Mouse (Mus musculus) CH12.LX (cell line): ENCODE measurements at regions not wholly inside any gene's neighbourhood (a gene's known extent, or its start where the extent isn't known, plus 50 kb on each side); places are given as distances from the start of the nearest gene placed in this dataset.

Experiments
- DNase-seq: peaks from one replicate; pipeline ENCODE4 v3.0.0-alpha.2; 2013; ENCODE audit errors: extremely low read depth
- H3K27ac ChIP-seq: 2 replicates; pipeline ENCODE4 v1.5.1; 2012; ENCODE audit warnings: low read depth, mild to moderate bottlenecking, control low read depth, moderate library complexity; ENCODE audit not compliant: insufficient read depth
- H3K27me3 ChIP-seq: replicated peaks from 2 replicates; pipeline ENCODE3; 2012; ENCODE audit warnings: inconsistent platforms
- H3K36me3 ChIP-seq, 2 experiments: replicated peaks in 1 of 2; 2 replicates each; pipeline versions ENCODE3 to v1.6.1; 2012; ENCODE audit warnings: inconsistent platforms in 1 of 2, low read length in 1 of 2, mild to moderate bottlenecking in 1 of 2, mixed read lengths in 1 of 2, moderate library complexity in 1 of 2; ENCODE audit not compliant: control insufficient read depth in 1 of 2, insufficient read depth in 1 of 2
- H3K4me1 ChIP-seq, 2 experiments: 2 replicates each; pipeline ENCODE4 v1.6.1; 2012; ENCODE audit warnings: inconsistent platforms in 1 of 2, moderate library complexity in 1 of 2; ENCODE audit not compliant: insufficient read depth in 2 of 2, control insufficient read depth in 1 of 2
- H3K4me2 ChIP-seq: 2 replicates; pipeline ENCODE4 v1.6.1; 2012; ENCODE audit warnings: low read depth, mild to moderate bottlenecking, control low read depth; ENCODE audit not compliant: poor library complexity, insufficient read depth, severe bottlenecking
- H3K4me3 ChIP-seq, 3 experiments: fragments of 150-350 bp in 1 of 3; sonication (generic) in 1 of 3; replicated peaks in 1 of 3; 2 replicates each; pipeline versions ENCODE3 to v1.5.1; 2011 to 2012; ENCODE audit warnings: low read depth in 2 of 3, low read length in 2 of 3, mild to moderate bottlenecking in 2 of 3, moderate library complexity in 2 of 3, control low read depth in 1 of 3, improper control_type of control experiment in 1 of 3, inconsistent platforms in 1 of 3, mixed read lengths in 1 of 3; ENCODE audit not compliant: poor library complexity in 1 of 3
- H3K79me2 ChIP-seq: replicated peaks from 2 replicates; pipeline ENCODE4 v1.6.1; 2012; ENCODE audit warnings: mild to moderate bottlenecking, moderate library complexity; ENCODE audit not compliant: control insufficient read depth, poor library complexity, insufficient read depth, severe bottlenecking; ENCODE audit errors: extremely low read depth
- H3K9ac ChIP-seq: 2 replicates; pipeline ENCODE4 v1.6.1; 2012; ENCODE audit warnings: low read depth, mild to moderate bottlenecking, control low read depth, moderate library complexity; ENCODE audit not compliant: insufficient read depth
- H3K9me3 ChIP-seq: replicated peaks from 2 replicates; pipeline ENCODE3; 2012; ENCODE audit warnings: low read length, inconsistent platforms, mixed read lengths
- BHLHE40 ChIP-seq: IDR thresholded peaks from 2 replicates; pipeline ENCODE4 v1.6.1; 2011; ENCODE audit warnings: mild to moderate bottlenecking, low read depth, low read length, improper control_type of control experiment
- CHD1 ChIP-seq: IDR thresholded peaks from 2 replicates; pipeline ENCODE4 v1.6.1; 2012; ENCODE audit warnings: low read depth, low read length, improper control_type of control experiment, inconsistent platforms
- CHD2 ChIP-seq: IDR thresholded peaks from 2 replicates; pipeline ENCODE4 v1.6.1; 2011; ENCODE audit warnings: low read length, improper control_type of control experiment
- CTCF ChIP-seq, 2 experiments: IDR thresholded peaks in 1 of 2; conservative IDR thresholded peaks in 1 of 2; 2 replicates each; pipeline ENCODE4 v1.5.1; 2011 to 2012; ENCODE audit warnings: low read depth in 2 of 2, low read length in 2 of 2, improper control_type of control experiment in 1 of 2, inconsistent platforms in 1 of 2, mild to moderate bottlenecking in 1 of 2, moderate library complexity in 1 of 2
- E2F4 ChIP-seq: IDR thresholded peaks from 2 replicates; pipeline ENCODE4 v1.6.1; 2011; ENCODE audit warnings: low read depth, low read length, improper control_type of control experiment; ENCODE audit not compliant: insufficient replicate concordance
- ELF1 ChIP-seq: IDR thresholded peaks from 2 replicates; pipeline ENCODE4 v1.6.1; 2014; ENCODE audit warnings: low read depth, mild to moderate bottlenecking, inconsistent platforms, low read length, improper control_type of control experiment
- EP300 ChIP-seq: IDR thresholded peaks from 2 replicates; pipeline ENCODE4 v1.6.1; 2011; ENCODE audit warnings: low read length, improper control_type of control experiment
- ETS1 ChIP-seq: conservative IDR thresholded peaks from 2 replicates; pipeline ENCODE4 v1.6.1; 2012; ENCODE audit warnings: low read depth, mild to moderate bottlenecking, inconsistent platforms, low read length, improper control_type of control experiment, moderate library complexity
- GABPA ChIP-seq: IDR thresholded peaks from 2 replicates; pipeline ENCODE4 v1.6.1; 2012; ENCODE audit warnings: low read depth, low read length, improper control_type of control experiment, inconsistent platforms; ENCODE audit not compliant: insufficient replicate concordance
- HCFC1 ChIP-seq: IDR thresholded peaks from 2 replicates; pipeline ENCODE4 v1.6.1; 2012; ENCODE audit warnings: low read depth, mild to moderate bottlenecking, inconsistent platforms, low read length, improper control_type of control experiment
- JUN ChIP-seq: IDR thresholded peaks from 2 replicates; pipeline ENCODE4 v1.6.1; 2011; ENCODE audit warnings: low read depth, mild to moderate bottlenecking, low read length, improper control_type of control experiment, moderate library complexity; ENCODE audit not compliant: insufficient read depth
- JUND ChIP-seq: conservative IDR thresholded peaks from 2 replicates; pipeline ENCODE4 v1.6.1; 2011; ENCODE audit warnings: low read depth, low read length, improper control_type of control experiment
- KAT2A ChIP-seq: IDR thresholded peaks from 2 replicates; pipeline ENCODE4 v1.6.1; 2012; ENCODE audit warnings: low read length, improper control_type of control experiment, inconsistent platforms; ENCODE audit not compliant: insufficient replicate concordance
- MAFK ChIP-seq: IDR thresholded peaks from 2 replicates; pipeline ENCODE4 v1.6.1; 2011; ENCODE audit warnings: low read length, improper control_type of control experiment; ENCODE audit not compliant: insufficient replicate concordance
- MAX ChIP-seq: IDR thresholded peaks from 2 replicates; pipeline ENCODE4 v1.6.1; 2011; ENCODE audit warnings: low read length, improper control_type of control experiment
- MAZ ChIP-seq: IDR thresholded peaks from 2 replicates; pipeline ENCODE4 v1.6.1; 2012; ENCODE audit warnings: low read depth, mild to moderate bottlenecking, inconsistent platforms, low read length, improper control_type of control experiment, moderate library complexity
- MEF2A ChIP-seq: IDR thresholded peaks from 2 replicates; pipeline ENCODE4 v1.6.1; 2014; ENCODE audit warnings: low read depth, mild to moderate bottlenecking, inconsistent platforms, low read length, improper control_type of control experiment, borderline replicate concordance
- MXI1 ChIP-seq: IDR thresholded peaks from 2 replicates; pipeline ENCODE4 v1.6.1; 2011; ENCODE audit warnings: mild to moderate bottlenecking, low read depth, low read length, improper control_type of control experiment
- MYC ChIP-seq: IDR thresholded peaks from 2 replicates; pipeline ENCODE4 v1.6.1; 2011; ENCODE audit warnings: low read depth, mild to moderate bottlenecking, improper control_type of control experiment, low read length
- NRF1 ChIP-seq: IDR thresholded peaks from 2 replicates; pipeline ENCODE4 v1.6.1; 2014; ENCODE audit warnings: low read depth, mild to moderate bottlenecking, inconsistent platforms, low read length, improper control_type of control experiment, moderate library complexity
- PAX5 ChIP-seq: IDR thresholded peaks from 2 replicates; pipeline ENCODE4 v1.6.1; 2012; ENCODE audit warnings: low read length, inconsistent platforms, mixed read lengths
- POLR2AphosphoS2 ChIP-seq: IDR thresholded peaks from 2 replicates; pipeline ENCODE4 v1.6.1; 2011; ENCODE audit warnings: low read depth, low read length, improper control_type of control experiment
- RAD21 ChIP-seq: IDR thresholded peaks from 2 replicates; pipeline ENCODE4 v1.6.1; 2011; ENCODE audit warnings: low read depth, mild to moderate bottlenecking, low read length, improper control_type of control experiment, moderate library complexity
- RCOR1 ChIP-seq: conservative IDR thresholded peaks from 2 replicates; pipeline ENCODE4 v1.6.1; 2012; ENCODE audit warnings: low read depth, mild to moderate bottlenecking, inconsistent platforms, low read length, improper control_type of control experiment
- SIN3A ChIP-seq: IDR thresholded peaks from 2 replicates; pipeline ENCODE4 v1.6.1; 2012; ENCODE audit warnings: low read length, improper control_type of control experiment, inconsistent platforms
- SMC3 ChIP-seq: IDR thresholded peaks from 2 replicates; pipeline ENCODE4 v1.6.1; 2011; ENCODE audit warnings: low read depth, low read length, improper control_type of control experiment
- ZC3H11A ChIP-seq: IDR thresholded peaks from 2 replicates; pipeline ENCODE4 v1.6.1; 2012; ENCODE audit warnings: low read depth, mild to moderate bottlenecking, inconsistent platforms, low read length, improper control_type of control experiment
- ZKSCAN1 ChIP-seq: IDR thresholded peaks from 2 replicates; pipeline ENCODE4 v1.6.1; 2012; ENCODE audit warnings: low read depth, inconsistent platforms, low read length, improper control_type of control experiment, borderline replicate concordance
- ZMIZ1 ChIP-seq: IDR thresholded peaks from 2 replicates; pipeline ENCODE4 v1.6.1; 2012; ENCODE audit warnings: low read depth, mild to moderate bottlenecking, inconsistent platforms, low read length, improper control_type of control experiment
- dilution Hi-C: fragments of 300-500 bp; cut with MboI; formaldehyde crosslinking; loops from 2 replicates; pipeline ENCODE4 v1.14.3; 2020; ENCODE audit warnings: low sequenced_read_pairs; ENCODE audit not compliant: extremely low pct_unique_long_range_greater_than_20kb, extremely low pct_ligation_motif_present
- in situ Hi-C: fragments of 300-500 bp; cut with MboI; formaldehyde crosslinking; loops from 3 replicates; pipeline ENCODE4 v1.14.3; 2019; ENCODE audit warnings: low sequenced_read_pairs, low pct_ligation_motif_present, low pct_unique_long_range_greater_than_20kb, mixed read lengths

DNA sequence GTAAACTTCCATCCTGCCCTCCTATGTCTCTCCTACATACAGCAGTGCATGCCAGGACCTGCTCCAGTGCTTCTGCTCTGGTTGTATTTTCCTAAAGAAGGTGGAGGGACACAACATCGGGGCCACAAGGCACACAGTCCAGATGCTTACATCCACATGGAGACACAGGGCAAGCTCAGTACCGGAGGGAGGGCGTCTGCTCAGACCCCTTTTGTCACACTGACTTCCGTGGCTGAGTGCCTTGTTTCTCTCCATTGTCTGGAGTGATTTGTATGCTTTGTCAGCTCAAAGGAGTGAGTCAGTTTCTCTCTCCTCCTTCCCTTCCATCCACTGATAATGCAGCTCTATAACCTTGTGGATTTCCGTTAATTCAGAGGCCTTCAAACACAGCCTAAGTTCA, 97.4 kb upstream of the Zfand5 start:
- Histone ChIP-seq H3K4me3 (no peak overlapping the region), H3K27me3 (no peaks in the 10 kb centered on the region), H3K9me3 (no peaks in the 10 kb centered on the region), H3K79me2 (no peaks in the 10 kb centered on the region)
- TF ChIP-seq GABPA (no peak), NRF1 (no peak), EP300 (no peak), MAX (no peak), KAT2A (no peak), SMC3 (no peak), CHD1 (no peak), RAD21 (no peak), CHD2 (no peak), MYC (no peak), POLR2AphosphoS2 (no peak), ZKSCAN1 (no peak), BHLHE40 (no peak), PAX5 (no peak), HCFC1 (no peak), ELF1 (no peak), MEF2A (no peak), ETS1 (no peak), JUN (no peak), ZC3H11A (no peak)
- TF ChIP-seq, all 38 proteins: peak for 0
- in situ Hi-C loops (no loop called here), dilution Hi-C loops (no loop called here)
- Histone ChIP-seq H3K4me2 (no peak overlapping the region), H3K4me1 (peaks cover 2 to 32% of the 10 kb centered on the region in 2 experiments; a peak in 3 of 4 replicates), H3K27ac (no peak overlapping the region), H3K36me3 (no peaks in the 10 kb centered on the region), H3K9ac (no peak overlapping the region)
- no peak for DNase-seq

DNA sequence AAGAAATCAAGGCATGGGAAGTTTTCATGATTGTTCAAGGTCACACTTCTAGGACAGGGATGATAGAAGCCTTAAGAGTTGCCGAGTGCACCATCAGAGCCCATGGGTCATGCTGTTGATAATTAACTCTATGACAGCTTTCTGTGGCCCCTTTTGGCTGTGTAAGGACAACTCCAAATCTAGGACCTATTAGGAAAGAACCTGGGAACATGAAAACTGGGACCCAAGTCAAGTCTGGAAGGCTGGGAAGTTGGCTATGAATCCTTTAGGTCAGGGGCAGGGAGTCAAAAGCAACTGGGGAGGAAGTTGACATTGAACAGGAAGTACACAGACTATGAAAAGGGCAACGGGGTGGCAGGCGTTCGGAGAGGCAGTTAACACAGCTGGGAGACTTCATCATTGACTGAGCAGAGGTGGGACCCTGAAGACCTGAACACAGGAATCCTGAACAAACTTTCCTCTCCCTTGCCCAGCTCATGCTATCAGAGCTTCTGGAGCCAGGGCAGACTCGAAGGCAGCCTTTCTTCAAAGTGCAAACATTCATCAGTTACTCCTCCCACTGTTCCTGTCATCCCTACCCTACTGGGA, 98.1 kb upstream of the Zfand5 start:
- dilution Hi-C loops = no loop called here
- no peak for DNase-seq

More for the DNA sequence above, 98.1 kb upstream of the Zfand5 start:
- peaks cover 2 to 32% of the 10 kb centered on the region in 2 experiments; a peak in 3 of 4 replicates for H3K4me1 ChIP-seq
- H3K27ac ChIP-seq = no peak overlapping the region
- no peaks in the 10 kb centered on the region for H3K79me2 ChIP-seq
- H3K9ac ChIP-seq = no peak overlapping the region
- no peak for TF ChIP-seq MYC
- TF ChIP-seq MXI1 = no peak
- no peak for TF ChIP-seq ZMIZ1
- no peak for TF ChIP-seq E2F4
- TF ChIP-seq MAZ = no peak
- TF ChIP-seq RCOR1 = no peak
- TF ChIP-seq KAT2A = no peak
- TF ChIP-seq EP300 = no peak
- TF ChIP-seq MAFK = no peak
- TF ChIP-seq BHLHE40 = no peak
- no peak for TF ChIP-seq CTCF (conservative IDR thresholded peaks at IDR 0.05 in 1 of 2, IDR thresholded peaks at IDR 0.05 in 1 of 2; ENCODE audit: low read depth in 2 of 2, low read length in 2 of 2)
- TF ChIP-seq ZKSCAN1 = no peak
- no peak for TF ChIP-seq JUND
- TF ChIP-seq ELF1 = no peak
- TF ChIP-seq HCFC1 = no peak
- TF ChIP-seq CHD2 = no peak
- TF ChIP-seq POLR2AphosphoS2 = no peak
- TF ChIP-seq SIN3A = no peak
- no peak for TF ChIP-seq NRF1
- in situ Hi-C loops = no loop called here
- no peak overlapping the region for H3K4me3 ChIP-seq
- no peaks in the 10 kb centered on the region for H3K9me3 ChIP-seq
- no peaks in the 10 kb centered on the region for H3K27me3 ChIP-seq
- no peak overlapping the region for H3K4me2 ChIP-seq
- H3K36me3 ChIP-seq = no peaks in the 10 kb centered on the region
